Comparison of ENCODE assay signal across 26 mouse cellular contexts in the genomic region with DNA sequence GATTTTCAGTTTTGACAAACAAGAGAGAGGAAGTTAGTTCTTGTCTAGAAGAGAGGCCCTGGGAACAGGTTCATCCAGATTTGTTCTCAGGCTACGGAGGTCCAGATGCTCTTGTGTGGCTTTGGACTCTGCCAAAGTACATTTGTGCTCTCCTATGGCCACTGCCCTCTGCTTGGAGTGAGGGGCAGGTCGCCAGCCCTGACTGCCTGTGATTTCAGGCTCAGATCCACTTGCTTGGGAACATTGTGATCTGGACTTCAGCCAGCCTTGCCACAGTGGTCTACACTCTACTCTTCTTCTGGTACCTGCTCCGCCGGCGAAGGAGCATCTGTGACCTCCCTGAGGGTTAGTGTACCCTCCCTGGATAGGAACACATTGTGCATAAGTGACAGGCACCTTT. TPM values are rescaled to one million over a fixed set of nuclear protein-coding genes. Genes with fewer than 3 reads are reported as not detected.
A peak's percentile ranks its signal among the peaks of the same experiment; 100 is the strongest.
DNase-seq lines count a peak whose midpoint lies in the region; ATAC-seq and TF ChIP-seq lines count a peak whose summit lies in the region.
"Had no signal": no experiment of that assay in that cellular context is flagged by ENCODE, and none has a peak within 500 bp of the region (broad histone marks: within the 10 kb centered on the region; RNA-seq: fewer than 3 reads in every experiment).

No protein-coding gene starts in this region.

- H3K27ac ChIP-seq in embryonic facial prominence, embryonic 12.5 days = 0 out of 2 replicates have a peak overlapping the region, but pooled peaks have one; percentile 23
- H3K27ac ChIP-seq in embryonic facial prominence, embryonic 10.5 days (replicated peaks) = no peak overlapping the region
- peak overlapping the region; percentile 45 for H3K27ac ChIP-seq in lung, embryonic 15.5 days
- peak overlapping the region; percentile 32; the same call in 1 of the 2 replicates for H3K27ac ChIP-seq in lung, postnatal 0 days (ENCODE audit: low read length)
- peak overlapping the region; percentile 40; the same call in 1 of the 2 replicates for H3K27ac ChIP-seq in stomach, embryonic 16.5 days (ENCODE audit: low read length)
- H3K27ac ChIP-seq: heart, embryonic 10.5 days; heart, embryonic 15.5 days; layer of hippocampus, adult 2 months; neural tube, embryonic 15.5 days had no signal

- no peaks in the 10 kb centered on the region for H3K4me1 ChIP-seq in embryonic facial prominence, embryonic 12.5 days
- H3K4me1 ChIP-seq in embryonic facial prominence, embryonic 10.5 days = no peaks in the 10 kb centered on the region
- peaks cover 9% of the 10 kb centered on the region for H3K4me1 ChIP-seq in lung, embryonic 15.5 days
- H3K4me1 ChIP-seq in lung, postnatal 0 days (ENCODE audit: insufficient read depth, low read depth, low read length) = no peaks in the 10 kb centered on the region; the same call in 1 of the 2 replicates
- H3K4me1 ChIP-seq in stomach, embryonic 16.5 days (ENCODE audit: control insufficient read depth, insufficient read depth, low read length) = peaks cover 11% of the 10 kb centered on the region; the same call in 1 of the 2 replicates
- H3K4me1 ChIP-seq: heart, embryonic 15.5 days; neural tube, embryonic 15.5 days had no signal

- H3K27me3 ChIP-seq in embryonic facial prominence, embryonic 12.5 days = no peaks in the 10 kb centered on the region
- no peaks in the 10 kb centered on the region for H3K27me3 ChIP-seq in embryonic facial prominence, embryonic 10.5 days (replicated peaks; ENCODE audit: low read depth, poor library complexity, severe bottlenecking)
- H3K27me3 ChIP-seq in lung, embryonic 15.5 days = no peaks in the 10 kb centered on the region
- H3K27me3 ChIP-seq in lung, postnatal 0 days (replicated peaks; ENCODE audit: insufficient read depth, low read length) = no peaks in the 10 kb centered on the region
- no peaks in the 10 kb centered on the region for H3K27me3 ChIP-seq in stomach, embryonic 16.5 days (ENCODE audit: control insufficient read depth, insufficient read depth, low read length)
- H3K27me3 ChIP-seq: heart, embryonic 15.5 days; neural tube, embryonic 15.5 days had no signal

- TF ChIP-seq CTCF in lung, postnatal 0 days (IDR thresholded peaks at IDR 0.05) = no peak

- no peak overlapping the region for H3K4me2 ChIP-seq in embryonic facial prominence, embryonic 12.5 days (replicated peaks)
- no peak overlapping the region for H3K4me2 ChIP-seq in lung, embryonic 15.5 days
- H3K4me2 ChIP-seq in lung, postnatal 0 days (replicated peaks; ENCODE audit: low read depth, low read length) = no peak overlapping the region
- no peak overlapping the region for H3K4me2 ChIP-seq in stomach, embryonic 16.5 days (ENCODE audit: low read depth, low read length)
- H3K4me2 ChIP-seq: heart, embryonic 15.5 days; liver, embryonic 11.5 days; neural tube, embryonic 15.5 days had no signal

- ATAC-seq in embryonic facial prominence, embryonic 12.5 days (ENCODE audit: insufficient number of reproducible peaks, insufficient read depth, low FRiP score, low TSS enrichment) = no peak
- no peak for ATAC-seq in lung, embryonic 15.5 days (ENCODE audit: borderline replicate concordance, extremely low read depth, low FRiP score, low TSS enrichment)
- no peak for ATAC-seq in lung, postnatal 0 days
- no peak for ATAC-seq in stomach, embryonic 16.5 days (ENCODE audit: insufficient read depth, low FRiP score)
- ATAC-seq: forebrain, embryonic 16.5 days; hindbrain, embryonic 16.5 days had no signal

- peaks cover 90% of the 10 kb centered on the region for H3K36me3 ChIP-seq in embryonic facial prominence, embryonic 12.5 days
- peaks cover 97% of the 10 kb centered on the region for H3K36me3 ChIP-seq in embryonic facial prominence, embryonic 10.5 days (replicated peaks)
- H3K36me3 ChIP-seq in lung, embryonic 15.5 days = peaks cover 62% of the 10 kb centered on the region
- peaks cover 5% of the 10 kb centered on the region; the same call in 1 of the 2 replicates for H3K36me3 ChIP-seq in lung, postnatal 0 days (ENCODE audit: insufficient read depth, low read length)
- H3K36me3 ChIP-seq in stomach, embryonic 16.5 days (ENCODE audit: control insufficient read depth, insufficient read depth, low read length) = 0 out of 2 replicates have a peak, but pooled peaks cover 21% of the 10 kb centered on the region

- H3K4me3 ChIP-seq in embryonic facial prominence, embryonic 12.5 days = no peak overlapping the region
- no peak overlapping the region for H3K4me3 ChIP-seq in embryonic facial prominence, embryonic 10.5 days
- H3K4me3 ChIP-seq in lung, embryonic 15.5 days = no peak overlapping the region
- no peak overlapping the region for H3K4me3 ChIP-seq in lung, postnatal 0 days (ENCODE audit: low read depth, low read length)
- no peak overlapping the region for H3K4me3 ChIP-seq in stomach, embryonic 16.5 days (replicated peaks; ENCODE audit: low read length)
- H3K4me3 ChIP-seq: erythroblast, embryonic 14.5 days; heart, embryonic 10.5 days; heart, embryonic 15.5 days; layer of hippocampus, adult 2 months; neural tube, embryonic 15.5 days had no signal

- TF ChIP-seq EP300 in lung, postnatal 0 days (IDR thresholded peaks at IDR 0.05) = no peak

- 90% methylated on average over 5 of the region's 5 CpGs for WGBS in embryonic facial prominence, embryonic 12.5 days
- WGBS in embryonic facial prominence, embryonic 10.5 days = 91% methylated on average over 5 of the region's 5 CpGs
- WGBS in lung, embryonic 15.5 days = 74% methylated on average over 5 of the region's 5 CpGs
- WGBS in lung, postnatal 0 days = 69% methylated on average over 5 of the region's 5 CpGs
- WGBS in stomach, embryonic 16.5 days = 84% methylated on average over 5 of the region's 5 CpGs

- no peak for DNase-seq in embryonic facial prominence, embryonic 10.5 days (ENCODE audit: low spot score)
- no peak for DNase-seq in lung, postnatal 14 days
- DNase-seq in lung, postnatal 0 days (ENCODE audit: low spot score) = peak; percentile 13
- no peak for DNase-seq in layer of hippocampus, adult 8-10 months (ENCODE audit: low spot score in 2 of 2)
- DNase-seq in left cerebral cortex, adult 11 months (ENCODE audit: low spot score) = no peak
- DNase-seq: adrenal gland, postnatal 10 days; cerebellum, adult 9-11 months; embryo, embryonic 11 days; kidney, adult 2 months; kidney, postnatal 36 days; midbrain, embryonic 14.5 days; retina, postnatal 1 day; right cerebral cortex, postnatal 14 days; thymus, postnatal 25 days had no signal

- no peaks in the 10 kb centered on the region for H3K9me3 ChIP-seq in embryonic facial prominence, embryonic 12.5 days
- no peaks in the 10 kb centered on the region for H3K9me3 ChIP-seq in embryonic facial prominence, embryonic 10.5 days
- H3K9me3 ChIP-seq in lung, embryonic 15.5 days = no peaks in the 10 kb centered on the region
- H3K9me3 ChIP-seq in lung, postnatal 0 days (ENCODE audit: low read length) = no peaks in the 10 kb centered on the region
- no peaks in the 10 kb centered on the region for H3K9me3 ChIP-seq in stomach, embryonic 16.5 days (replicated peaks; ENCODE audit: control insufficient read depth, low read length)
- H3K9me3 ChIP-seq: G1E; heart, embryonic 10.5 days; heart, embryonic 15.5 days; neural tube, embryonic 15.5 days had no signal

- H3K9ac ChIP-seq in embryonic facial prominence, embryonic 12.5 days = no peak overlapping the region
- no peak overlapping the region for H3K9ac ChIP-seq in lung, embryonic 15.5 days
- H3K9ac ChIP-seq in lung, postnatal 0 days (replicated peaks; ENCODE audit: low read depth) = no peak overlapping the region
- H3K9ac ChIP-seq in stomach, embryonic 16.5 days (ENCODE audit: low read length) = no peak overlapping the region
- H3K9ac ChIP-seq: heart, embryonic 15.5 days; neural tube, embryonic 15.5 days had no signal

RNA-seq across cellular contexts. Expression of a gene that starts 7.3 kb away (rescaled TPM):
- polyA plus RNA-seq in embryonic facial prominence, embryonic 12.5 days (2016; fragmentation: Nextera tagmentation; extraction: Ambion mirVana) = 69.9 and 81.5 TPM in 2 replicates
- 74.7 and 84.0 TPM in 2 replicates for polyA plus RNA-seq in embryonic facial prominence, embryonic 10.5 days (2016; fragmentation: Nextera tagmentation; extraction: Ambion mirVana)
- 66.6 and 69.9 TPM in 2 replicates for polyA plus RNA-seq in lung, embryonic 15.5 days (2015; fragmentation: Nextera tagmentation; extraction: Ambion mirVana)
- polyA plus RNA-seq in lung, postnatal 0 days (2015; fragmentation: Nextera tagmentation; extraction: Ambion mirVana) = 50.9 and 57.7 TPM in 2 replicates
- 53.4 and 59.7 TPM in 2 replicates for polyA plus RNA-seq in stomach, embryonic 16.5 days (2015; fragmentation: Nextera tagmentation; extraction: Ambion mirVana)
- 10 to 100 TPM; 48.6 to 60.0 (median 54.5) TPM for total RNA-seq in layer of hippocampus, adult 8-10 months (2022)

RNA-seq across cellular contexts. Expression of a gene that starts 16.3 kb away (rescaled TPM):
- polyA plus RNA-seq in embryonic facial prominence, embryonic 12.5 days (2016; fragmentation: Nextera tagmentation; extraction: Ambion mirVana) = 30.2 and 32.1 TPM in 2 replicates
- polyA plus RNA-seq in embryonic facial prominence, embryonic 10.5 days (2016; fragmentation: Nextera tagmentation; extraction: Ambion mirVana) = 22.4 and 22.5 TPM in 2 replicates
- 19.4 and 24.4 TPM in 2 replicates for polyA plus RNA-seq in lung, embryonic 15.5 days (2015; fragmentation: Nextera tagmentation; extraction: Ambion mirVana)
- 9.2 TPM in 2 replicates for polyA plus RNA-seq in lung, postnatal 0 days (2015; fragmentation: Nextera tagmentation; extraction: Ambion mirVana)
- 23.6 and 24.0 TPM in 2 replicates for polyA plus RNA-seq in stomach, embryonic 16.5 days (2015; fragmentation: Nextera tagmentation; extraction: Ambion mirVana)
- total RNA-seq in layer of hippocampus, adult 8-10 months (2022) = 10 to 100 TPM; 21.4 to 31.1 (median 26.2) TPM

RNA-seq across cellular contexts. Expression of a gene that starts 34.5 kb away (rescaled TPM):
- polyA plus RNA-seq in embryonic facial prominence, embryonic 12.5 days (2016; fragmentation: Nextera tagmentation; extraction: Ambion mirVana) = 27.4 and 29.7 TPM in 2 replicates
- polyA plus RNA-seq in embryonic facial prominence, embryonic 10.5 days (2016; fragmentation: Nextera tagmentation; extraction: Ambion mirVana) = 20.2 and 22.5 TPM in 2 replicates
- polyA plus RNA-seq in lung, embryonic 15.5 days (2015; fragmentation: Nextera tagmentation; extraction: Ambion mirVana) = 22.8 and 24.3 TPM in 2 replicates
- 20.0 and 21.9 TPM in 2 replicates for polyA plus RNA-seq in lung, postnatal 0 days (2015; fragmentation: Nextera tagmentation; extraction: Ambion mirVana)
- polyA plus RNA-seq in stomach, embryonic 16.5 days (2015; fragmentation: Nextera tagmentation; extraction: Ambion mirVana) = 24.6 TPM in 2 replicates
- 10 to 100 TPM; 88.0 to 97.6 (median 92.3) TPM for total RNA-seq in layer of hippocampus, adult 8-10 months (2022)

RNA-seq across cellular contexts. Expression of a gene that starts 35.2 kb away (rescaled TPM):
- polyA plus RNA-seq in embryonic facial prominence, embryonic 12.5 days (2016; fragmentation: Nextera tagmentation; extraction: Ambion mirVana) = 413 TPM in 2 replicates
- 522 and 535 TPM in 2 replicates for polyA plus RNA-seq in embryonic facial prominence, embryonic 10.5 days (2016; fragmentation: Nextera tagmentation; extraction: Ambion mirVana)
- polyA plus RNA-seq in lung, embryonic 15.5 days (2015; fragmentation: Nextera tagmentation; extraction: Ambion mirVana) = 405 and 449 TPM in 2 replicates
- 290 and 299 TPM in 2 replicates for polyA plus RNA-seq in lung, postnatal 0 days (2015; fragmentation: Nextera tagmentation; extraction: Ambion mirVana)
- polyA plus RNA-seq in stomach, embryonic 16.5 days (2015; fragmentation: Nextera tagmentation; extraction: Ambion mirVana) = 372 and 388 TPM in 2 replicates
- total RNA-seq in layer of hippocampus, adult 8-10 months (2022) = 100 to 1,000 TPM; 192 to 208 (median 196) TPM
